ENCODE assay signal across 8 mouse cellular contexts in genomic region chr4:126162544-126163066, GRCm38 (mm10). TPM values are rescaled to one million over a fixed set of nuclear protein-coding genes. Genes with fewer than 3 reads are reported as not detected.
DNase-seq lines count a peak whose midpoint lies in the region; ATAC-seq and TF ChIP-seq lines count a peak whose summit lies in the region.

No protein-coding gene starts in this region.

- peak overlapping the region; percentile 69 for H3K9ac ChIP-seq in forebrain, postnatal 0 days
- peak overlapping the region; percentile 50 for H3K9ac ChIP-seq in neural tube, embryonic 14.5 days (replicated peaks; ENCODE audit: low read depth, low read length)

- peak overlapping the region; percentile 99 for H3K4me2 ChIP-seq in forebrain, postnatal 0 days (ENCODE audit: low read depth)
- peak overlapping the region; percentile 89 for H3K4me2 ChIP-seq in neural tube, embryonic 14.5 days (ENCODE audit: low read depth, low read length)

- H3K36me3 ChIP-seq in G1E (replicated peaks) = peaks cover 35% of the 10 kb centered on the region
- H3K36me3 ChIP-seq in forebrain, postnatal 0 days (ENCODE audit: insufficient read depth) = peaks cover 19% of the 10 kb centered on the region
- peaks cover 16% of the 10 kb centered on the region for H3K36me3 ChIP-seq in neural tube, embryonic 14.5 days (ENCODE audit: control insufficient read depth, insufficient read depth, low read length)
- no peaks in the 10 kb centered on the region for H3K36me3 ChIP-seq in testis, adult 2 months (ENCODE audit: control insufficient read depth, insufficient read depth, low read length)

- no peaks in the 10 kb centered on the region for H3K27me3 ChIP-seq in G1E (ENCODE audit: insufficient read depth, low read length)
- no peaks in the 10 kb centered on the region for H3K27me3 ChIP-seq in forebrain, postnatal 0 days (ENCODE audit: insufficient read depth, low read length)
- H3K27me3 ChIP-seq in neural tube, embryonic 14.5 days (ENCODE audit: control insufficient read depth, insufficient read depth, low read length) = no peaks in the 10 kb centered on the region
- H3K27me3 ChIP-seq in testis, adult 2 months (ENCODE audit: control insufficient read depth, insufficient read depth, low read length) = no peaks in the 10 kb centered on the region

- DNase-seq in G1E (ENCODE audit: low spot score) = peak; percentile 94
- DNase-seq in cerebellum, adult 8-10 months = peak; percentile 72
- DNase-seq in forebrain, postnatal 0 days = peak; percentile 86
- DNase-seq in heart, postnatal 36 days = peak; percentile 88 to 89
- DNase-seq in layer of hippocampus, adult 2 months (ENCODE audit: low spot score in 2 of 2) = peak; percentile 76 to 87
- peak; percentile 94 to 96 for DNase-seq in lung, adult 18-20 months

- TF ChIP-seq POLR2A in testis, adult 2 months (IDR thresholded peaks at IDR 0.05; ENCODE audit: control insufficient read depth, low read depth, low read length) = peak; percentile 87

- H3K27ac ChIP-seq in forebrain, postnatal 0 days (ENCODE audit: low read depth, low read length) = no peak overlapping the region
- peak overlapping the region; percentile 86 for H3K27ac ChIP-seq in layer of hippocampus, adult 2 months
- no peak overlapping the region for H3K27ac ChIP-seq in neural tube, embryonic 14.5 days (ENCODE audit: low read depth, low read length)
- H3K27ac ChIP-seq in testis, adult 2 months (ENCODE audit: control insufficient read depth, insufficient read depth, low read depth, low read length) = peak overlapping the region; percentile 80

- H3K9me3 ChIP-seq in G1E (replicated peaks) = no peaks in the 10 kb centered on the region
- no peaks in the 10 kb centered on the region for H3K9me3 ChIP-seq in forebrain, postnatal 0 days (ENCODE audit: low read length)
- H3K9me3 ChIP-seq in neural tube, embryonic 14.5 days (ENCODE audit: control insufficient read depth, low read length) = no peaks in the 10 kb centered on the region

- H3K4me1 ChIP-seq in G1E (ENCODE audit: insufficient read depth, low read depth, low read length) = peaks cover 46% of the 10 kb centered on the region
- H3K4me1 ChIP-seq in forebrain, postnatal 0 days (ENCODE audit: insufficient read depth) = peaks cover 8% of the 10 kb centered on the region; the same call in 1 of the 2 replicates
- no peaks in the 10 kb centered on the region for H3K4me1 ChIP-seq in neural tube, embryonic 14.5 days (ENCODE audit: control insufficient read depth, insufficient read depth, low read length)
- H3K4me1 ChIP-seq in testis, adult 2 months (ENCODE audit: control insufficient read depth, insufficient read depth, low read length) = peaks cover 15% of the 10 kb centered on the region

- WGBS in forebrain, postnatal 0 days = under 1% methylated on average over 44 of the region's 44 CpGs
- WGBS in neural tube, embryonic 14.5 days = 1% methylated on average over 44 of the region's 44 CpGs

- peak overlapping the region; percentile 75 for H3K4me3 ChIP-seq in G1E (ENCODE audit: low read depth, low read length)
- peak overlapping the region; percentile 57 for H3K4me3 ChIP-seq in forebrain, postnatal 0 days (ENCODE audit: low read depth, low read length)
- peak overlapping the region; percentile 83 for H3K4me3 ChIP-seq in layer of hippocampus, adult 2 months
- H3K4me3 ChIP-seq in neural tube, embryonic 14.5 days (ENCODE audit: low read depth, low read length) = peak overlapping the region; percentile 39
- H3K4me3 ChIP-seq in testis, adult 2 months (ENCODE audit: control insufficient read depth, low read depth, low read length) = peak overlapping the region; percentile 89

- no peak for TF ChIP-seq CTCF in G1E (IDR thresholded peaks at IDR 0.05; ENCODE audit: low read depth, low read length)
- TF ChIP-seq CTCF in forebrain, postnatal 0 days (IDR thresholded peaks at IDR 0.05; ENCODE audit: low read depth) = no peak
- TF ChIP-seq CTCF in layer of hippocampus, adult 2 months (conservative IDR thresholded peaks at IDR 0.05) = no peak
- no peak for TF ChIP-seq CTCF in testis, adult 2 months (IDR thresholded peaks at IDR 0.05; ENCODE audit: control insufficient read depth, insufficient read depth, insufficient replicate concordance, low read depth, low read length)

- ATAC-seq in G1E (ENCODE audit: extremely low read depth, insufficient number of reproducible peaks, low FRiP score, poor library complexity, severe bottlenecking) = peak; percentile 84
- peak; percentile 97 for ATAC-seq in forebrain, postnatal 0 days
- ATAC-seq in neural tube, embryonic 14.5 days (ENCODE audit: low read depth) = peak; percentile 86

- intact Hi-C loops in heart, postnatal 36 days (cut with DNase I) = loop anchor here (2.0 kb wide), 1 partner anchor 14 kb away; no protein-coding TSS in a partner anchor

RNA-seq across cellular contexts. Expression of gene Sh3d21, which starts 0.7 kb away (rescaled TPM):
- total RNA-seq in G1E (2014; fragmentation: Nextera tagmentation) = 0.53 and 3.2 TPM in 2 replicates
- 0.27 and 0.58 TPM in 2 replicates for total RNA-seq in G1E (2017)
- 0.57 and 0.69 TPM in 2 replicates for polyA plus RNA-seq in G1E (2012)
- 1.0 and 2.1 TPM in 2 replicates for total RNA-seq in forebrain, postnatal 0 days (2014; rRNA removed)
- 1.4 and 1.7 TPM in 2 replicates for polyA plus RNA-seq in forebrain, postnatal 0 days (2015; fragmentation: Nextera tagmentation; extraction: Ambion mirVana)
- 1 to 10 TPM; 2.4 to 3.6 TPM for total RNA-seq in heart, postnatal 36 days (2021)
- under 1 TPM; 0.59 to 0.81 TPM for total RNA-seq in layer of hippocampus, adult 2 months (2021)
- 0.67 and 1.5 TPM in 2 replicates for polyA plus RNA-seq in neural tube, embryonic 14.5 days (2014; fragmentation: Nextera tagmentation; extraction: Ambion mirVana)
- 285 and 337 TPM in 2 replicates for polyA plus RNA-seq in testis, adult 2 months (2012; rRNA removed)

RNA-seq across cellular contexts. Expression of gene Eva1b, which starts 15.1 kb away (rescaled TPM):
- total RNA-seq in G1E (2014; fragmentation: Nextera tagmentation) = not detected in 2 replicates
- total RNA-seq in G1E (2017) = 0.41 and 0.44 TPM in 2 replicates
- polyA plus RNA-seq in G1E (2012) = 1.9 and 3.1 TPM in 2 replicates
- total RNA-seq in forebrain, postnatal 0 days (2014; rRNA removed) = 12.9 and 14.4 TPM in 2 replicates
- 10.6 and 12.6 TPM in 2 replicates for polyA plus RNA-seq in forebrain, postnatal 0 days (2015; fragmentation: Nextera tagmentation; extraction: Ambion mirVana)
- total RNA-seq in heart, postnatal 36 days (2021) = 10 to 100 TPM; 15.7 to 16.2 TPM
- total RNA-seq in layer of hippocampus, adult 2 months (2021) = 1 to 10 TPM; 3.3 to 3.6 TPM
- 5.4 and 14.6 TPM in 2 replicates for polyA plus RNA-seq in neural tube, embryonic 14.5 days (2014; fragmentation: Nextera tagmentation; extraction: Ambion mirVana)
- 5.4 and 6.2 TPM in 2 replicates for polyA plus RNA-seq in testis, adult 2 months (2012; rRNA removed)

RNA-seq across cellular contexts. Expression of gene Thrap3, which starts 40.0 kb away (rescaled TPM):
- total RNA-seq in G1E (2014; fragmentation: Nextera tagmentation) (355 and 356 TPM in 2 replicates), G1E (2017) (246 and 305 TPM in 2 replicates)
- polyA plus RNA-seq in G1E (2012) = 209 and 211 TPM in 2 replicates
- 113 and 165 TPM in 2 replicates for total RNA-seq in forebrain, postnatal 0 days (2014; rRNA removed)
- 92.4 and 111 TPM in 2 replicates for polyA plus RNA-seq in forebrain, postnatal 0 days (2015; fragmentation: Nextera tagmentation; extraction: Ambion mirVana)
- 100 to 1,000 TPM; 119 to 123 TPM for total RNA-seq in heart, postnatal 36 days (2021)
- total RNA-seq in layer of hippocampus, adult 2 months (2021) = 100 to 1,000 TPM; 150 to 166 TPM
- 128 and 138 TPM in 2 replicates for polyA plus RNA-seq in neural tube, embryonic 14.5 days (2014; fragmentation: Nextera tagmentation; extraction: Ambion mirVana)
- 48.4 and 56.8 TPM in 2 replicates for polyA plus RNA-seq in testis, adult 2 months (2012; rRNA removed)

RNA-seq across cellular contexts. Expression of gene Stk40, which starts 58.8 kb away (rescaled TPM):
- total RNA-seq in G1E (2014; fragmentation: Nextera tagmentation) (30.9 and 41.2 TPM in 2 replicates), G1E (2017) (20.5 and 20.8 TPM in 2 replicates)
- 68.2 and 68.5 TPM in 2 replicates for polyA plus RNA-seq in G1E (2012)
- 11.7 and 19.6 TPM in 2 replicates for total RNA-seq in forebrain, postnatal 0 days (2014; rRNA removed)
- polyA plus RNA-seq in forebrain, postnatal 0 days (2015; fragmentation: Nextera tagmentation; extraction: Ambion mirVana) = 13.3 and 14.9 TPM in 2 replicates
- 10 to 100 TPM; 33.6 to 41.5 TPM for total RNA-seq in heart, postnatal 36 days (2021)
- 10 to 100 TPM; 24.8 to 26.6 TPM for total RNA-seq in layer of hippocampus, adult 2 months (2021)
- polyA plus RNA-seq in neural tube, embryonic 14.5 days (2014; fragmentation: Nextera tagmentation; extraction: Ambion mirVana) = 15.2 and 21.8 TPM in 2 replicates
- 33.5 and 33.9 TPM in 2 replicates for polyA plus RNA-seq in testis, adult 2 months (2012; rRNA removed)

Comparison
In these comparisons a context has a peak if more than half of its experiments do, and no peak if none do; other contexts are left out.
1. H3K4me3 ChIP-seq: peak in every context shown above with its lines; median percentile 89 in testis, adult 2 months; 83 in layer of hippocampus, adult 2 months; 75 in G1E; 57 in forebrain, postnatal 0 days; 39 in neural tube, embryonic 14.5 days.
2. H3K27ac ChIP-seq: peak in layer of hippocampus, adult 2 months (single experiment) and testis, adult 2 months (single experiment); none in forebrain, postnatal 0 days (single experiment) and neural tube, embryonic 14.5 days (single experiment).
3. Peak in every context shown above with its lines, with median percentiles within 50 percentile points of each other: ATAC-seq and DNase-seq.